Mouse (Mus musculus): ENCODE measurements around the gene Snrpb2. TPM values are rescaled to one million over a fixed set of nuclear protein-coding genes. Genes with fewer than 3 reads are reported as not detected.
A peak's percentile ranks its signal among the peaks of the same experiment; 100 is the strongest.

The Snrpb2 gene
- polyA plus RNA-seq, 1 experiment from 2014 or later = 128 TPM

DNA sequence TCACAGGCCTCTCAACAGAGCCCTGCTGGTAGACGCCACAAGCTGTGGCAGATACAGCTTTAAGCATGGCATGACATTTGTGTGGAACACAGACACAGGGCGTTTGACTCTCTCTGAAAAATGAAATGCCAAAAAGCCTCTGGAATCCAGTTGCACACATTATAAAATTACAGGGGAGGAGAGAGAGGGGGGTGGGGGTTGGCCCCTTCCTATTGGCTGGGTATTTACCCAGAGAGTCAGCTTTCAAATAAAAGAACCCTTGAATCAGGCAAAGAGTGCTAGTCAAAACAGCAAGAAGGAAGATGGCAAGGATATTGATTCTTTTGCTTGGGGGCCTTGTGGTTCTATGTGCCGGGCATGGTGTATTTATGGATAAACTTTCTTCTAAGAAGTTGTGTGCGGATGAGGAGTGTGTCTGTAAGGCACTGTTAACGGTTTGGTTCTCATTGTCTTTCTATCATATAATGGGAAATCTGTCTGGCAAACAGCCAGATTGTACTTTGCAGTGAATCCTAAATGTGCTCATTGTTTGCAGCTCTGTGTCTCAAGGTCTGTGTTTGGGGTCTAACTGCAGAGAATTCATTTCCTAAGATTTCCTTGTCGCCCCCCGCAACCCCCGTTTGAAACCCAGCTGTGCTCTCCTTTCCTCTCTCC, 15.5 kb downstream of the Snrpb2 start, which contains the start of gene Otor:
TSS of gene Otor (plus strand) at position 276 of the 654 bp plus-strand sequence.
- H3K4me3 ChIP-seq (ENCODE audit: low read depth, low read length) = no peak within 1 kb of the TSS

DNA sequence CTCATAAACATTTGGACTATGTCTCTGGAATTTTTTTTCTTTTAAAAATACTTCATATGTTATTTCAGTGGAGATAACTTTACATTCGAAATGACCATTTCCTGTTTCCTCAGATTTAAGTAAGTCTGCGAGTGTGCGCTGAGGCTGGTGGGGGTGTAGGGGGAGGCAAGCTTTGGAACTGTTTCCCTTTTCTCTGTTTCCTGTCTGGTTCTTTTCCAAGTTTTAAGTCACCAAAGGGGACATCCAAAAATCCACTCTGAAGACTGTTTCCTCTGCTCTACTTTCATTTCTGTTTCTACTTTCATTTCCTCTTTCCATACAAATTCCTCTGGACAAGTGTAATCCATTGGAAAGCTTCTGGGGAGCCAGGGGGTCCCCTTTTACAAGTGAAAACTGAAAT, 18.9 kb downstream of the Snrpb2 start:
- Histone ChIP-seq H3K9ac (ENCODE audit: low read length) (no peak overlapping the region), H3K4me3 (ENCODE audit: low read depth, low read length) (no peak overlapping the region), H3K36me3 (ENCODE audit: control insufficient read depth, insufficient read depth, low read length) (no peaks in the 10 kb centered on the region), H3K4me1 (ENCODE audit: control insufficient read depth, insufficient read depth, low read length) (no peaks in the 10 kb centered on the region), H3K9me3 (ENCODE audit: control insufficient read depth, low read length) (no peaks in the 10 kb centered on the region), H3K27me3 (ENCODE audit: control insufficient read depth, insufficient read depth, low read length) (no peaks in the 10 kb centered on the region), H3K27ac (ENCODE audit: low read depth, low read length) (no peak overlapping the region), H3K4me2 (ENCODE audit: low read depth) (no peak overlapping the region)
- ATAC-seq (ENCODE audit: insufficient read depth, low FRiP score, low TSS enrichment) (no peak), DNase-seq (ENCODE audit: low spot score) (no peak)
- WGBS = 83% methylated on average over 3 of the region's 3 CpGs

More for the DNA sequence above, 15.5 kb downstream of the Snrpb2 start, which contains the start of gene Otor:
- H3K9me3 ChIP-seq (ENCODE audit: control insufficient read depth, low read length) = no peaks in the 10 kb centered on the region
- no peak within 1 kb of the TSS for H3K9ac ChIP-seq (ENCODE audit: low read length)
- H3K4me2 ChIP-seq (ENCODE audit: low read depth) = no peak within 1 kb of the TSS
- no peak within 1 kb of the TSS for H3K27ac ChIP-seq (ENCODE audit: low read depth, low read length)
- WGBS = 78% methylated on average over 8 of the region's 8 CpGs
- H3K36me3 ChIP-seq (ENCODE audit: control insufficient read depth, insufficient read depth, low read length) = no peaks in the 10 kb centered on the region
- H3K4me1 ChIP-seq (ENCODE audit: control insufficient read depth, insufficient read depth, low read length) = no peaks in the 10 kb centered on the region
- DNase-seq (ENCODE audit: low spot score) (no peak), ATAC-seq (ENCODE audit: insufficient read depth, low FRiP score, low TSS enrichment) (no peak)
- H3K27me3 ChIP-seq (ENCODE audit: control insufficient read depth, insufficient read depth, low read length) = no peaks in the 10 kb centered on the region

DNA sequence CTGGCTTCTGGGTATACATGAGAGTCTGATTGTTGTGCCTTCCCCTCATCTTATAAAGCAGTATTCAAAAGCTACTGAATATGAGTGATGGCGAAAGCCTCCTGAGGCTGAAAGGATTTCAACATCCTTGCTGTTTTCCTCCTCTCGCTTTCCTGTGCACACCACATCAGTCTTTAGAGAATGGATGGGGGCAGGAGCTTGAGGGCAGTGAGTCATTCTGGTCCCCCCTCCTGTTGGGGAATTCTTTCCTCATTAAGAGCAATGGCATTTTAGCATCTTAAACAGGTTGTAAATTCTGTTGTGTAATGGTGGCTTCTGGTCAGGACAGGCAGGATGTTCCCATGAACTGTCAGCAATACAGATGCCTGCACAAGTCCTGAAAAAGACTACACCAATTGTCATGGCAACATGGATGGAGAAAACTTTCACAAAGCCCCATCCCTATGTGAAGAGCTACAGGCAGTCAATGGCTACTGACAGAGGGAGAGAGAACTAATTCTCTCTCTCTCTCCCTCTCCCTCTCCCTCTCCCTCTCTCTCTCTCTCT, 22.1 kb downstream of the Snrpb2 start:
- DNase-seq (ENCODE audit: low spot score) (no peak), ATAC-seq (ENCODE audit: insufficient read depth, low FRiP score, low TSS enrichment) (peak; percentile 54)
- Histone ChIP-seq H3K27ac (ENCODE audit: low read depth, low read length) (no peak overlapping the region), H3K9me3 (ENCODE audit: control insufficient read depth, low read length) (no peaks in the 10 kb centered on the region), H3K36me3 (ENCODE audit: control insufficient read depth, insufficient read depth, low read length) (no peaks in the 10 kb centered on the region), H3K4me1 (ENCODE audit: control insufficient read depth, insufficient read depth, low read length) (no peaks in the 10 kb centered on the region), H3K4me3 (ENCODE audit: low read depth, low read length) (no peak overlapping the region), H3K9ac (ENCODE audit: low read length) (no peak overlapping the region), H3K4me2 (ENCODE audit: low read depth) (no peak overlapping the region), H3K27me3 (ENCODE audit: control insufficient read depth, insufficient read depth, low read length) (no peaks in the 10 kb centered on the region)
- WGBS = 61% methylated on average over 2 of the region's 2 CpGs

DNA sequence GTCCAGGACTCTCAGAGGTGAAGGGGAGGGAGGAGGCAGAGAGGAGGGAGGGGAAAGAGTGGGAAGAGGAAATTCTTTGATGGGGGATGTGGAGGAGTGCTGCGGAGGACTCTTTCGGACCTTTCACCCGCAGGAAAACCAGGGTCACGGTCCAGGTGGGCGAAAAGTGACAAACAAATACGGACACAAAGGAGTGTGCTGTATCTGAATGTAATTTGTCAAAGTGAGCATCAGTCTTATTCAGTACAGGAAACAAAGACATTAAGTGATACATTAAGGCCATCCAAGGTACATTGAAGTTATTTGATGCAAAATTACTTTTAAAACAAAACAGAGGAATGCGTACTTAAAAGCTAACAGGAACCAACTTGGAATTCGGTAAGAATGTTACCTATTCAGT, 27.0 kb downstream of the Snrpb2 start:
- ATAC-seq (ENCODE audit: insufficient read depth, low FRiP score, low TSS enrichment) (no peak), DNase-seq (ENCODE audit: low spot score) (no peak)
- no peak overlapping the region for H3K9ac ChIP-seq (ENCODE audit: low read length)
- no peak overlapping the region for H3K4me3 ChIP-seq (ENCODE audit: low read depth, low read length)
- no peaks in the 10 kb centered on the region for H3K4me1 ChIP-seq (ENCODE audit: control insufficient read depth, insufficient read depth, low read length)
- WGBS = 83% methylated on average over 8 of the region's 8 CpGs
- no peaks in the 10 kb centered on the region for H3K27me3 ChIP-seq (ENCODE audit: control insufficient read depth, insufficient read depth, low read length)
- H3K9me3 ChIP-seq (ENCODE audit: control insufficient read depth, low read length) = no peaks in the 10 kb centered on the region
- H3K4me2 ChIP-seq (ENCODE audit: low read depth) = no peak overlapping the region
- H3K27ac ChIP-seq (ENCODE audit: low read depth, low read length) = no peak overlapping the region
- no peaks in the 10 kb centered on the region for H3K36me3 ChIP-seq (ENCODE audit: control insufficient read depth, insufficient read depth, low read length)

DNA sequence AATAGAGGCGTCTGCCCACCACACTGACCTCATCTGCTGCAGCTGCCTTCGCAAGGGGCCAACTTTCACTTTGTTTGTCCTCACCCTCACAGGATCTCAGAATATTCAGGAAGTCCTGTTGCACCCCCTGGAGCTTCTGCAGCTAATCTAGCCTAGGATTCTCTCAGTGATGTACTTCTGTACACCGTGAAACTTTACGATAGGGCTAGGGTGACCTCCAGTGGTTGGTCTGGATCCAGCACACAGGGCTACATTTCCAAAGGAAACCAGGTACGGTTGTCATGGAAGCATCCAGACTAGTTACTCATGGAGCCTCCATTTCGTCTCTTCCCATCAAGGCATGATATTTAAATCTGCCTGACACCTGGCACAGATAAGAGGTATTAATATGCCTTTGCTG, 30.9 kb downstream of the Snrpb2 start:
- Histone ChIP-seq H3K4me2 (ENCODE audit: low read depth) (no peak overlapping the region), H3K27ac (ENCODE audit: low read depth, low read length) (no peak overlapping the region), H3K27me3 (ENCODE audit: control insufficient read depth, insufficient read depth, low read length) (no peaks in the 10 kb centered on the region), H3K4me3 (ENCODE audit: low read depth, low read length) (no peak overlapping the region), H3K4me1 (ENCODE audit: control insufficient read depth, insufficient read depth, low read length) (no peaks in the 10 kb centered on the region), H3K36me3 (ENCODE audit: control insufficient read depth, insufficient read depth, low read length) (no peaks in the 10 kb centered on the region), H3K9ac (ENCODE audit: low read length) (no peak overlapping the region), H3K9me3 (ENCODE audit: control insufficient read depth, low read length) (no peaks in the 10 kb centered on the region)
- ATAC-seq (ENCODE audit: insufficient read depth, low FRiP score, low TSS enrichment) = peak; percentile 72
- peak; percentile 65 for DNase-seq (ENCODE audit: low spot score)
- WGBS = 32% methylated on average over 6 of the region's 6 CpGs

DNA sequence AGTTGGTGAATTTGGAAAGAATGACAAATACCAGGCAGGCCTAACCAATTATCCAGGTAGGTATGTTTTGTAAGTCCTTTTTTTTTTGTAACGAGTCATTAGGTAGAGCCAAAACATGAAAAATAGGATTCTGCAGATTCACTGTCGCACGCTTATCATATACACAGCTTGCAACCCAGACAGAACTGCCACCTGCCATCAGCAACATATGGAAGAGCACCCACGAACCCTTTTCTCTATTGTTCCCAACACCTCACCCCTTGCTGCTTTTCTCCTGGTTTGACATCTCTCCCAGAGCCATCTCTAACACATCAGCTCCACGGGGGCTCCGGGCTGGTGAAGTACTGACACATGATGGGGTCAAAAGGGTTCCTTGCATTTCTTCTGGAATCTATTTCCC, 31.9 kb downstream of the Snrpb2 start:
- no peak for DNase-seq (ENCODE audit: low spot score)
- no peaks in the 10 kb centered on the region for H3K4me1 ChIP-seq (ENCODE audit: control insufficient read depth, insufficient read depth, low read length)
- WGBS = 61% methylated on average over 6 of the region's 6 CpGs
- H3K4me2 ChIP-seq (ENCODE audit: low read depth) = no peak overlapping the region
- no peaks in the 10 kb centered on the region for H3K27me3 ChIP-seq (ENCODE audit: control insufficient read depth, insufficient read depth, low read length)
- no peaks in the 10 kb centered on the region for H3K9me3 ChIP-seq (ENCODE audit: control insufficient read depth, low read length)
- H3K4me3 ChIP-seq (ENCODE audit: low read depth, low read length) = no peak overlapping the region
- ATAC-seq (ENCODE audit: insufficient read depth, low FRiP score, low TSS enrichment) = no peak
- H3K36me3 ChIP-seq (ENCODE audit: control insufficient read depth, insufficient read depth, low read length) = no peaks in the 10 kb centered on the region
- no peak overlapping the region for H3K27ac ChIP-seq (ENCODE audit: low read depth, low read length)
- H3K9ac ChIP-seq (ENCODE audit: low read length) = no peak overlapping the region

DNA sequence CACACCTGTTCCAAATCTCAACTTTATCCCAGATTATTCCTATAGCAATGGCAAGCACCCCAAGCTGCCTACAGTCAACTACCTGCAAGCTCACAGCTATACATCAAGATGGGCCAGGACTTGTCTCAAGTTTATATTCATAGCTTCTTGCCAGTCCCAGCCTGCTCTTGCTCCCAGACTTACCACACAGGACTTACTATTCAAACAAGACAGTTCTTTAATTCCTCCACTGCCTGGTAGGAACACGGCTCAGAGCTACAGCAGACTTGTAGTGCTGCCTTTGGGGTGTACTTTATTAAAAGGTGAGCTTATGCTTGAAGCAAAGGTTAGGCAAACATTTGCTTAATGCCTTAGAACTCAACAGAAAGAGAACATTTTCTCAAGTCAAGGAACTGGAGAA, 34.3 kb downstream of the Snrpb2 start:
- Histone ChIP-seq H3K27me3 (ENCODE audit: control insufficient read depth, insufficient read depth, low read length) (no peaks in the 10 kb centered on the region), H3K9ac (ENCODE audit: low read length) (no peak overlapping the region), H3K4me2 (ENCODE audit: low read depth) (no peak overlapping the region), H3K9me3 (ENCODE audit: control insufficient read depth, low read length) (no peaks in the 10 kb centered on the region), H3K4me3 (ENCODE audit: low read depth, low read length) (no peak overlapping the region), H3K27ac (ENCODE audit: low read depth, low read length) (no peak overlapping the region), H3K36me3 (ENCODE audit: control insufficient read depth, insufficient read depth, low read length) (no peaks in the 10 kb centered on the region), H3K4me1 (ENCODE audit: control insufficient read depth, insufficient read depth, low read length) (no peaks in the 10 kb centered on the region)
- WGBS = 83% methylated on average over 1 of the region's 1 CpGs
- DNase-seq (ENCODE audit: low spot score) (no peak), ATAC-seq (ENCODE audit: insufficient read depth, low FRiP score, low TSS enrichment) (no peak)

DNA sequence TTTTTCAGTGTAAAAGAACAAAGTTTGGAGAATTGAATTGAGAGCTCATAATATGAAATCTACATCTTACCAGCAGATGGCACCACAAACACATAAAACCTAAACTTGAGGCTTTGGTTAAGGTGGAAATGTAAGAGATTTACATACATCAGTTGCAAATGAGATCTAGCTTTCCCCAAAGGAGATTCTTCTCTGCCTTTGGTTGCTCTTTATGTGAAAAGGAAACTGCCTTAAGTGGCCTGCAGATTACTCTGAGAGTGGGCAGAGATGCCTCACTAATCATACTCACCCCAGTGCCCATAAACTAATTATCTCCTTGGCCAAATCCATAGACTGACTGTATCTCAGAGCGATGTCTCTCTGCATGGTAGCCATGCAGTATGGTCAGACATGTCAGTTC, 51.0 kb downstream of the Snrpb2 start:
- Histone ChIP-seq H3K4me3 (ENCODE audit: low read depth, low read length) (no peak overlapping the region), H3K4me2 (ENCODE audit: low read depth) (no peak overlapping the region), H3K27me3 (ENCODE audit: control insufficient read depth, insufficient read depth, low read length) (no peaks in the 10 kb centered on the region), H3K36me3 (ENCODE audit: control insufficient read depth, insufficient read depth, low read length) (no peaks in the 10 kb centered on the region), H3K27ac (ENCODE audit: low read depth, low read length) (no peak overlapping the region), H3K9ac (ENCODE audit: low read length) (no peak overlapping the region), H3K4me1 (ENCODE audit: control insufficient read depth, insufficient read depth, low read length) (no peaks in the 10 kb centered on the region), H3K9me3 (ENCODE audit: control insufficient read depth, low read length) (no peaks in the 10 kb centered on the region)
- ATAC-seq (ENCODE audit: insufficient read depth, low FRiP score, low TSS enrichment) (0 out of 2 replicates have a peak, but pooled peaks have one; percentile 35), DNase-seq (ENCODE audit: low spot score) (no peak)
- 79% methylated on average over 1 of the region's 1 CpGs for WGBS

DNA sequence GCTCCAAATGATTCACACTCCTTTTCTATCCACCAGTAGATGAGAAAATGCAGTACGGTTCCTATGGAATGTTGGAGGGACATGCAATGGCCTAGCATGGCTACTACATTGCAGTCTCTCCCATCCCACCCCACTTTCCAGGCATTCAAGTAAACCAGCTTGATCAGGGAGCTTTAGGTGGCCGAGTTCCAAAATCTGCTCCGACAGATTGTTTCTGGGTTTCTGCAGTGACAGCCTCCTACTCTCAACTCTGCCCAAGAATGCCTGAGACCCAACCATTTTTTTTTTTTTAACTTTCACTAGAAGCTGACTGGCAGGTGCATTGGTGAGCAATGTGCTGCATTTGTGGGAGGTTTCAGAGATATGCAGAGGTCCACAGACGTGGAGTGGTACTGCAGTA, 51.9 kb downstream of the Snrpb2 start:
- H3K4me2 ChIP-seq (ENCODE audit: low read depth) = no peak overlapping the region
- no peak for ATAC-seq (ENCODE audit: insufficient read depth, low FRiP score, low TSS enrichment)
- DNase-seq (ENCODE audit: low spot score) = no peak
- no peaks in the 10 kb centered on the region for H3K36me3 ChIP-seq (ENCODE audit: control insufficient read depth, insufficient read depth, low read length)
- no peaks in the 10 kb centered on the region for H3K4me1 ChIP-seq (ENCODE audit: control insufficient read depth, insufficient read depth, low read length)
- no peak overlapping the region for H3K27ac ChIP-seq (ENCODE audit: low read depth, low read length)
- no peak overlapping the region for H3K9ac ChIP-seq (ENCODE audit: low read length)
- H3K27me3 ChIP-seq (ENCODE audit: control insufficient read depth, insufficient read depth, low read length) = no peaks in the 10 kb centered on the region
- no peak overlapping the region for H3K4me3 ChIP-seq (ENCODE audit: low read depth, low read length)
- H3K9me3 ChIP-seq (ENCODE audit: control insufficient read depth, low read length) = no peaks in the 10 kb centered on the region
- 88% methylated on average over 4 of the region's 4 CpGs for WGBS
